Mouse (Mus musculus): ENCODE data around the gene Cfap43. TPM values are rescaled to one million over a fixed set of nuclear protein-coding genes. Genes with fewer than 3 reads are reported as not detected.

Cfap43 gene
- total RNA-seq, 1 experiment from 2014 or later = 0.23 TPM

GRCm38 (mm10) chr19:47822143-47822796 is 96.8 kb downstream of the Cfap43 start:
- no peak for ATAC-seq (ENCODE audit: extremely low read depth, insufficient number of reproducible peaks, low FRiP score, poor library complexity, severe bottlenecking)

- no peak for ATAC-seq (ENCODE audit: extremely low read depth, insufficient number of reproducible peaks, low FRiP score, poor library complexity, severe bottlenecking)
Measured at GRCm38 (mm10) chr19:47821494-47821872, 97.6 kb downstream of the Cfap43 start.

GRCm38 (mm10) chr19:47820832-47821493 is 98.1 kb downstream of the Cfap43 start:
- peak; percentile 53; the same call in 1 of the 2 replicates for ATAC-seq (ENCODE audit: extremely low read depth, insufficient number of reproducible peaks, low FRiP score, poor library complexity, severe bottlenecking)

GRCm38 (mm10) chr19:47817692-47818091 is 101.4 kb downstream of the Cfap43 start:
- no peak for ATAC-seq (ENCODE audit: extremely low read depth, insufficient number of reproducible peaks, low FRiP score, poor library complexity, severe bottlenecking)

- no peak for ATAC-seq (ENCODE audit: extremely low read depth, insufficient number of reproducible peaks, low FRiP score, poor library complexity, severe bottlenecking)
Measured at GRCm38 (mm10) chr19:47814721-47815120, 104.4 kb downstream of the Cfap43 start.

GRCm38 (mm10) chr19:47812091-47812490 is 107.0 kb downstream of the Cfap43 start:
- ATAC-seq (ENCODE audit: extremely low read depth, insufficient number of reproducible peaks, low FRiP score, poor library complexity, severe bottlenecking) = no peak

- no peak for ATAC-seq (ENCODE audit: extremely low read depth, insufficient number of reproducible peaks, low FRiP score, poor library complexity, severe bottlenecking)
Measured at GRCm38 (mm10) chr19:47798583-47798982, 120.5 kb downstream of the Cfap43 start.

GRCm38 (mm10) chr19:47796699-47797098 is 122.4 kb downstream of the Cfap43 start:
- ATAC-seq (ENCODE audit: extremely low read depth, insufficient number of reproducible peaks, low FRiP score, poor library complexity, severe bottlenecking) = no peak

- peak; percentile 44; the same call in 1 of the 2 replicates for ATAC-seq (ENCODE audit: extremely low read depth, insufficient number of reproducible peaks, low FRiP score, poor library complexity, severe bottlenecking)
Measured at GRCm38 (mm10) chr19:47795009-47795728, 123.9 kb downstream of the Cfap43 start.

- no peak for ATAC-seq (ENCODE audit: extremely low read depth, insufficient number of reproducible peaks, low FRiP score, poor library complexity, severe bottlenecking)
Measured at GRCm38 (mm10) chr19:47794331-47794730, 124.8 kb downstream of the Cfap43 start.

- ATAC-seq (ENCODE audit: extremely low read depth, insufficient number of reproducible peaks, low FRiP score, poor library complexity, severe bottlenecking) = no peak
Measured at GRCm38 (mm10) chr19:47790316-47791020, 128.6 kb downstream of the Cfap43 start.

- no peak for ATAC-seq (ENCODE audit: extremely low read depth, insufficient number of reproducible peaks, low FRiP score, poor library complexity, severe bottlenecking)
Measured at GRCm38 (mm10) chr19:47783898-47784297, 135.2 kb downstream of the Cfap43 start.

GRCm38 (mm10) chr19:47780972-47781371 is 138.1 kb downstream of the Cfap43 start:
- no peak for ATAC-seq (ENCODE audit: extremely low read depth, insufficient number of reproducible peaks, low FRiP score, poor library complexity, severe bottlenecking)

GRCm38 (mm10) chr19:47780145-47780544 is 138.9 kb downstream of the Cfap43 start:
- no peak for ATAC-seq (ENCODE audit: extremely low read depth, insufficient number of reproducible peaks, low FRiP score, poor library complexity, severe bottlenecking)

GRCm38 (mm10) chr19:47777847-47778246 is 141.2 kb downstream of the Cfap43 start:
- ATAC-seq (ENCODE audit: extremely low read depth, insufficient number of reproducible peaks, low FRiP score, poor library complexity, severe bottlenecking) = no peak

GRCm38 (mm10) chr19:47755625-47756024 is 163.5 kb downstream of the Cfap43 start:
- ATAC-seq (ENCODE audit: extremely low read depth, insufficient number of reproducible peaks, low FRiP score, poor library complexity, severe bottlenecking) = no peak

- ATAC-seq (ENCODE audit: extremely low read depth, insufficient number of reproducible peaks, low FRiP score, poor library complexity, severe bottlenecking) = no peak
Measured at GRCm38 (mm10) chr19:47754931-47755330, 164.2 kb downstream of the Cfap43 start.

- ATAC-seq (ENCODE audit: extremely low read depth, insufficient number of reproducible peaks, low FRiP score, poor library complexity, severe bottlenecking) = no peak
Measured at GRCm38 (mm10) chr19:47753921-47754320, 165.2 kb downstream of the Cfap43 start.

GRCm38 (mm10) chr19:47752456-47752855 is 166.6 kb downstream of the Cfap43 start:
- no peak for ATAC-seq (ENCODE audit: extremely low read depth, insufficient number of reproducible peaks, low FRiP score, poor library complexity, severe bottlenecking)
